Mouse (Mus musculus) MEL (cell line): Measurements from ENCODE around the gene Csad. TPM values are rescaled to one million over a fixed set of nuclear protein-coding genes. Genes with fewer than 3 reads are reported as not detected.

ENCODE experiments used
- DNase-seq: peaks from one replicate; pipeline ENCODE4 v3.0.0; 2011; ENCODE audit warnings: low read depth, low spot score
- H3K27ac ChIP-seq: 2 replicates; pipeline ENCODE4 v1.5.1; 2012; ENCODE audit warnings: low read depth, mild to moderate bottlenecking, control low read depth, low read length, moderate library complexity; ENCODE audit not compliant: control insufficient read depth
- H3K27me3 ChIP-seq, 2 experiments: fragments of 150-350 bp in 1 of 2; sonication (generic) in 1 of 2; 2 replicates each; pipeline ENCODE4 v1.6.1; 2012; ENCODE audit warnings: low read length in 2 of 2, mild to moderate bottlenecking in 2 of 2, improper control_type of control experiment in 1 of 2, moderate library complexity in 1 of 2; ENCODE audit not compliant: insufficient read depth in 2 of 2, control insufficient read depth in 1 of 2
- H3K36me3 ChIP-seq, 2 experiments: 2 replicates each; pipeline ENCODE4 v1.6.1; 2012 to 2014; ENCODE audit warnings: low read length in 2 of 2, improper control_type of control experiment in 1 of 2, inconsistent platforms in 1 of 2, mild to moderate bottlenecking in 1 of 2; ENCODE audit not compliant: insufficient read depth in 2 of 2, control insufficient read depth in 1 of 2
- H3K4me1 ChIP-seq, 2 experiments: fragments of 150-350 bp in 1 of 2; sonication (generic) in 1 of 2; 2 replicates each; pipeline ENCODE4 v1.6.1; 2012; ENCODE audit warnings: low read length in 2 of 2, improper control_type of control experiment in 1 of 2, mild to moderate bottlenecking in 1 of 2; ENCODE audit not compliant: insufficient read depth in 2 of 2, control insufficient read depth in 1 of 2
- H3K4me3 ChIP-seq, 2 experiments: fragments of 150-350 bp in 1 of 2; sonication (generic) in 1 of 2; 2 replicates each; pipeline ENCODE4 v1.5.1; 2012; ENCODE audit warnings: low read depth in 2 of 2, low read length in 2 of 2, mild to moderate bottlenecking in 2 of 2, moderate library complexity in 2 of 2, control low read depth in 1 of 2, improper control_type of control experiment in 1 of 2; ENCODE audit not compliant: control insufficient read depth in 1 of 2, insufficient read depth in 1 of 2
- H3K79me2 ChIP-seq: 2 replicates; pipeline ENCODE4 v1.6.1; 2012; ENCODE audit warnings: mild to moderate bottlenecking, low read length, moderate library complexity; ENCODE audit not compliant: control insufficient read depth, poor library complexity, insufficient read depth
- H3K9ac ChIP-seq: 2 replicates; pipeline ENCODE4 v1.6.1; 2012; ENCODE audit warnings: low read depth, mild to moderate bottlenecking, control low read depth, low read length, moderate library complexity; ENCODE audit not compliant: control insufficient read depth, poor library complexity, severe bottlenecking
- H3K9me3 ChIP-seq: fragments of 150-350 bp; sonication (generic); replicated peaks from 2 replicates; pipeline ENCODE4 v1.6.1; 2012; ENCODE audit warnings: mild to moderate bottlenecking, low read length, improper control_type of control experiment, moderate library complexity; ENCODE audit not compliant: insufficient read depth
- CHD1 ChIP-seq: IDR thresholded peaks from 2 replicates; pipeline ENCODE4 v1.6.1; 2012; ENCODE audit warnings: low read depth, mild to moderate bottlenecking, inconsistent platforms, low read length, improper control_type of control experiment
- CHD2 ChIP-seq: IDR thresholded peaks from 2 replicates; pipeline ENCODE4 v1.6.1; 2011; ENCODE audit warnings: low read length, improper control_type of control experiment
- CTCF ChIP-seq, 3 experiments: IDR thresholded peaks in 2 of 3; conservative IDR thresholded peaks in 1 of 3; 2 replicates each; pipeline ENCODE4 v1.5.1; 2011 to 2012; ENCODE audit warnings: low read length in 3 of 3, low read depth in 2 of 3, mild to moderate bottlenecking in 2 of 3, improper control_type of control experiment in 1 of 3, inconsistent platforms in 1 of 3, mixed read lengths in 1 of 3, moderate library complexity in 1 of 3; ENCODE audit not compliant: control insufficient read depth in 1 of 3, insufficient read depth in 1 of 3, poor library complexity in 1 of 3, severe bottlenecking in 1 of 3
- ELF1 ChIP-seq: IDR thresholded peaks from 2 replicates; pipeline ENCODE4 v1.6.1; 2014; ENCODE audit warnings: low read depth, mild to moderate bottlenecking, inconsistent platforms, low read length, improper control_type of control experiment, moderate library complexity
- EP300 ChIP-seq, 2 experiments: IDR thresholded peaks; 2 replicates each; pipeline ENCODE4 v1.6.1; 2011; ENCODE audit warnings: improper control_type of control experiment in 2 of 2, low read length in 2 of 2, low read depth in 1 of 2, mild to moderate bottlenecking in 1 of 2
- ETS1 ChIP-seq: IDR thresholded peaks from 2 replicates; pipeline ENCODE4 v1.6.1; 2012; ENCODE audit warnings: low read depth, mild to moderate bottlenecking, inconsistent platforms, low read length, improper control_type of control experiment, moderate library complexity
- GABPA ChIP-seq: IDR thresholded peaks from 2 replicates; pipeline ENCODE4 v1.6.1; 2012; ENCODE audit warnings: low read depth, mild to moderate bottlenecking, inconsistent platforms, low read length, improper control_type of control experiment, moderate library complexity
- JUND ChIP-seq: IDR thresholded peaks from 2 replicates; pipeline ENCODE4 v1.6.1; 2011; ENCODE audit warnings: low read depth, mild to moderate bottlenecking, improper control_type of control experiment, low read length
- MAFK ChIP-seq: IDR thresholded peaks from 2 replicates; pipeline ENCODE4 v1.6.1; 2011; ENCODE audit warnings: low read depth, mild to moderate bottlenecking, low read length, improper control_type of control experiment, borderline replicate concordance
- MAX ChIP-seq: IDR thresholded peaks from 2 replicates; pipeline ENCODE4 v1.6.1; 2011; ENCODE audit warnings: low read length, improper control_type of control experiment
- MAZ ChIP-seq: IDR thresholded peaks from 2 replicates; pipeline ENCODE4 v1.6.1; 2012; ENCODE audit warnings: low read depth, mild to moderate bottlenecking, inconsistent platforms, low read length, improper control_type of control experiment
- MEF2A ChIP-seq: IDR thresholded peaks from 2 replicates; pipeline ENCODE4 v1.6.1; 2014; ENCODE audit warnings: low read depth, mild to moderate bottlenecking, inconsistent platforms, low read length, improper control_type of control experiment; ENCODE audit not compliant: poor library complexity, insufficient replicate concordance, severe bottlenecking; ENCODE audit errors: extremely low read depth
- MYB ChIP-seq: IDR thresholded peaks from 2 replicates; pipeline ENCODE4 v1.6.1; 2011; ENCODE audit warnings: mild to moderate bottlenecking, low read depth, low read length, improper control_type of control experiment
- MYC ChIP-seq: IDR thresholded peaks from 2 replicates; pipeline ENCODE4 v1.6.1; 2011; ENCODE audit warnings: low read depth, mild to moderate bottlenecking, low read length, improper control_type of control experiment, moderate library complexity
- NELFE ChIP-seq: IDR thresholded peaks from 2 replicates; pipeline ENCODE4 v1.6.1; 2011; ENCODE audit warnings: low read depth, low read length, improper control_type of control experiment
- NRF1 ChIP-seq: IDR thresholded peaks from 2 replicates; pipeline ENCODE4 v1.6.1; 2014; ENCODE audit warnings: low read depth, mild to moderate bottlenecking, inconsistent platforms, low read length, improper control_type of control experiment, moderate library complexity; ENCODE audit not compliant: poor library complexity, insufficient read depth, severe bottlenecking
- POLR2A ChIP-seq, 2 experiments: IDR thresholded peaks; 2 replicates each; pipeline ENCODE4 v1.6.1; 2011 to 2012; ENCODE audit warnings: low read length in 2 of 2, mild to moderate bottlenecking in 2 of 2, control low read depth in 1 of 2, improper control_type of control experiment in 1 of 2, low read depth in 1 of 2, moderate library complexity in 1 of 2; ENCODE audit not compliant: control insufficient read depth in 1 of 2, insufficient read depth in 1 of 2, poor library complexity in 1 of 2
- POLR2AphosphoS2 ChIP-seq: IDR thresholded peaks from 2 replicates; pipeline ENCODE4 v1.6.1; 2011; ENCODE audit warnings: low read length, improper control_type of control experiment
- POLR2AphosphoS5 ChIP-seq: IDR thresholded peaks from 2 replicates; pipeline ENCODE4 v1.6.1; 2012; ENCODE audit warnings: low read depth, borderline replicate concordance, mild to moderate bottlenecking, inconsistent platforms, low read length, moderate library complexity, mixed read lengths
- SIN3A ChIP-seq: IDR thresholded peaks from 2 replicates; pipeline ENCODE4 v1.6.1; 2012; ENCODE audit warnings: low read length, improper control_type of control experiment, inconsistent platforms
- SMC3 ChIP-seq: IDR thresholded peaks from 2 replicates; pipeline ENCODE4 v1.6.1; 2011; ENCODE audit warnings: low read depth, low read length, improper control_type of control experiment
- TAL1 ChIP-seq: IDR thresholded peaks from 2 replicates; pipeline ENCODE4 v1.6.1; 2012; ENCODE audit warnings: mild to moderate bottlenecking, inconsistent platforms, low read length, moderate library complexity, mixed read lengths
- TBP ChIP-seq: IDR thresholded peaks from 2 replicates; pipeline ENCODE4 v1.8.0; 2011; ENCODE audit warnings: low read depth, low read length, improper control_type of control experiment
- TCF12 ChIP-seq: IDR thresholded peaks from 2 replicates; pipeline ENCODE4 v1.6.1; 2014; ENCODE audit warnings: low read depth, mild to moderate bottlenecking, inconsistent platforms, low read length, improper control_type of control experiment, moderate library complexity
- UBTF ChIP-seq: IDR thresholded peaks from 2 replicates; pipeline ENCODE4 v1.6.1; 2012; ENCODE audit warnings: low read depth, mild to moderate bottlenecking, inconsistent platforms, low read length, improper control_type of control experiment, moderate library complexity, borderline replicate concordance; ENCODE audit not compliant: insufficient read depth
- ZC3H11A ChIP-seq: IDR thresholded peaks from 2 replicates; pipeline ENCODE4 v1.6.1; 2012; ENCODE audit warnings: low read depth, mild to moderate bottlenecking, inconsistent platforms, low read length, improper control_type of control experiment
- ZKSCAN1 ChIP-seq: IDR thresholded peaks from 2 replicates; pipeline ENCODE4 v1.6.1; 2012; ENCODE audit warnings: low read depth, mild to moderate bottlenecking, inconsistent platforms, low read length, improper control_type of control experiment, moderate library complexity
- ZMIZ1 ChIP-seq: IDR thresholded peaks from 2 replicates; pipeline ENCODE4 v1.6.1; 2012; ENCODE audit warnings: low read depth, mild to moderate bottlenecking, inconsistent platforms, low read length, improper control_type of control experiment, moderate library complexity
- ZNF384 ChIP-seq: IDR thresholded peaks from 2 replicates; pipeline ENCODE4 v1.6.1; 2012; ENCODE audit warnings: low read depth, mild to moderate bottlenecking, inconsistent platforms, low read length, improper control_type of control experiment
- polyA plus RNA-seq, 2 experiments: library from polyadenylated mRNA; stranded (reverse) in 1 of 2; unstranded in 1 of 2; fragments of >175 nt in 1 of 2; fragments of >200 nt in 1 of 2; gene quantifications; 2 replicates each; pipeline versions ENCODE4 v1.2.1 to v1.2.4; 2012; ENCODE audit warnings: low replicate concordance in 2 of 2, low read depth in 1 of 2; ENCODE audit not compliant: insufficient read length in 2 of 2, insufficient read depth in 1 of 2, missing spikeins in 1 of 2
- total RNA-seq: library from RNA; depleted of rRNA; stranded (reverse); fragments of 300-350 nt; gene quantifications from 2 replicates; pipeline ENCODE4 v1.2.3, GENCODE M21; 2012

Gene Csad
- total and polyA plus RNA-seq, 3 experiments = 4.1 to 10.5 TPM; not detected in 1

- TF ChIP-seq JUND (no peak), UBTF (no peak), EP300 (IDR thresholded peaks at IDR 0.05; ENCODE audit: low read depth in 1 of 2, low read length in 2 of 2) (peak; percentile 34 to 70; a peak in 3 of 4 replicates), ELF1 (no peak), POLR2AphosphoS2 (no peak), ZMIZ1 (no peak), MAFK (peak; percentile 83), CHD2 (no peak), TBP (0 out of 2 replicates have a peak, but pooled peaks have one; percentile 31), MEF2A (no peak), ETS1 (peak; percentile 38; the same call in 1 of the 2 replicates), SIN3A (peak; percentile 48; the same call in 1 of the 2 replicates), CTCF (IDR thresholded peaks at IDR 0.05 in 2 of 3, conservative IDR thresholded peaks at IDR 0.05 in 1 of 3; ENCODE audit: control insufficient read depth in 1 of 3, insufficient read depth in 1 of 3, low read depth in 2 of 3, low read length in 3 of 3, poor library complexity in 1 of 3, severe bottlenecking in 1 of 3) (no peak), TCF12 (0 out of 2 replicates have a peak, but pooled peaks have one; percentile 31), MYB (no peak)
Observed at GRCm38 (mm10) chr15:102194439-102194838, 10.1 kb downstream of the Csad start (continued).

GRCm38 (mm10) chr15:102193652-102194051 lies 10.9 kb downstream of the Csad start:
- DNase-seq = peak; percentile 20
- peaks cover 0 to 13% of the 10 kb centered on the region in 2 experiments; a peak in 2 of 4 replicates for H3K36me3 ChIP-seq
- H3K27ac ChIP-seq = no peak overlapping the region
- no peak overlapping the region for H3K9ac ChIP-seq
- no peaks in the 10 kb centered on the region for H3K9me3 ChIP-seq
- H3K79me2 ChIP-seq = no peaks in the 10 kb centered on the region
- TF ChIP-seq CHD2 = no peak
- no peak for TF ChIP-seq MAZ
- no peak for TF ChIP-seq ZNF384
- no peak for TF ChIP-seq GABPA
- TF ChIP-seq POLR2A (IDR thresholded peaks at IDR 0.05; ENCODE audit: control insufficient read depth in 1 of 2, insufficient read depth in 1 of 2, low read depth in 1 of 2, low read length in 2 of 2, poor library complexity in 1 of 2) = no peak
- no peak for TF ChIP-seq POLR2AphosphoS5
- TF ChIP-seq ZKSCAN1 = no peak
- TF ChIP-seq MAFK = no peak
- no peak for TF ChIP-seq SMC3
- no peak for TF ChIP-seq CHD1
- TF ChIP-seq ZC3H11A = no peak
- no peak for TF ChIP-seq TCF12
- TF ChIP-seq MAX = no peak
- no peak for TF ChIP-seq SIN3A
- TF ChIP-seq MYC = no peak
- no peak for TF ChIP-seq ZMIZ1
- no peak for TF ChIP-seq TAL1
- no peak for TF ChIP-seq NELFE
- TF ChIP-seq CTCF (IDR thresholded peaks at IDR 0.05 in 2 of 3, conservative IDR thresholded peaks at IDR 0.05 in 1 of 3; ENCODE audit: control insufficient read depth in 1 of 3, insufficient read depth in 1 of 3, low read depth in 2 of 3, low read length in 3 of 3, poor library complexity in 1 of 3, severe bottlenecking in 1 of 3) = no peak
- no peak for TF ChIP-seq NRF1
- H3K4me1 ChIP-seq = peaks cover 11 to 20% of the 10 kb centered on the region in 2 experiments
- no peak overlapping the region for H3K4me3 ChIP-seq
- no peaks in the 10 kb centered on the region for H3K27me3 ChIP-seq
